Mouse (Mus musculus) left cerebral cortex, postnatal 4 days (tissue): ENCODE measurements at regions not wholly inside any gene's neighbourhood (a gene's known extent, or its start where the extent isn't known, plus 50 kb on each side); places are given as distances from the start of the nearest gene placed in this dataset.

Experiments used
- DNase-seq: peaks from one replicate; pipeline ENCODE4 v3.0.0-alpha.2; 2022
- intact Hi-C: fragments of 180-260 bp; cut with DNase I; formaldehyde crosslinking; loops from one replicate; pipeline ENCODE4 v1.15.1; 2025

DNA sequence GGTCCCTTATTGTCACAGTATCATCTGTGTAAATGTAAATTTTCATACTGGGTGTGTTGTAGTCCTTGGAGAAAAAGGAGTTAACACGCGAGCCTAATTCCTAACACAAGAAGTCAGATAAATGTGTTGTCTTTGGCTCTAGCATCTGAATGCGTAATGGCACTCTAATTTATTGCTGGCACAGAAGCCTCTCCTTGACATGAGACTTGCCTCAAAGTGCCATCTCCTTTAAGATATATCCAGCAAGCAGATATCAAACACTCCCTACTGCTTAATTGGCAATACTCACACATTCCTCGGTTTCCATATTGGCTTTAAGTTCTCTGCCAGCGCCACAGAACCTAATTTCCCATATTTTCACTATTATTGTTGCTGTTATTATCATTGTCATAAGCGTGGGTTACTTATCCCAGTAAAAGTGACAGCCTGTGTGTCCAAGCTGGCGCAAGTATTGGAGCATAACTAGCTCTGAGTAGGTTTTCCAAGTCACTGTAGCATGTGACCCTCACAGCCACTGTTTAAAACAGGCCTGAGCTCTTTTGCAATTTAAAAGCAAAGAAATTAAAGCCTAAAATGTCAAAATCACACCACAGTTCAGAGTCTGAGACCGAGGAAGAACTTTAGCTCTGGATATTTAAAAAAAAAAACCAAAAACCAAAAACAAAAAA, 156.9 kb upstream of the Gorab start:
- DNase-seq = no peak
- intact Hi-C loops = no loop called here

GRCm38 (mm10) chr1:163557875-163558274, 154.4 kb upstream of the Gorab start:
- intact Hi-C loops = no loop called here
- no peak for DNase-seq

GRCm38 (mm10) chr1:163555185-163555584, 151.7 kb upstream of the Gorab start:
- DNase-seq = no peak
- intact Hi-C loops = no loop called here

DNA sequence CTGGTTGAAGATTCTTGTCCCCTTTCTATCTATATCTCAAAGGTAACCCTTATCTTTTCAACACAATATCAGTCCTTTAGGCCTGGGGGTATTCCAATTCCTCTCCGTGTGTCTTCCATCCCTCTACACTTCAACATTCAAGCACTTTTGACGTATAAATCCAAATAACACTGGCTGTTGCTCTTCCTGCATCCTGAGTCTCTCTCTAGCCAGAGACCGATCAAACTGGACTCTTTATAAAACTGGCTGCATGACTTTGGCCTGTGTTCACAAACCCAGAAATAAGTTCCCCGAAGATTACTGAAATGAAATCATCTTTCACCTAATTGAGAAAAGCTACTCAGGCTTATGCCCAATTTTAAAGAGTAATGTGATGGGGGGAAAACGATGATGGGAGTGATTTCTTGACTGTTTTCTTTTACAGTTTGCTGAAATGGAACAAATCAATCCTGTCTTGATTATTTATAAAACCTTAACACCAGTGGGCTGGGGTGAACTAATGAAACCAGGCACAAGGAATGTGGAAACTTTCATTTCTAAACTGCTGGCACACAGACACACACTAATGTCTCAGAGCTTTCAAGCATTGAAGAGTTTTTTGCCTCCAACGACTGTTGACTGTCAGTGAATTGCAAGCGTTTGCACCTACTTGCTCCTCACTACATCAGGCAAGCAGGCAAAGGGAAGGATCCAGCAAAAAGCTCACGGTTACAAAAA, 135.5 kb upstream of the Gorab start:
- intact Hi-C loops = no loop called here
- DNase-seq = no peak

DNA sequence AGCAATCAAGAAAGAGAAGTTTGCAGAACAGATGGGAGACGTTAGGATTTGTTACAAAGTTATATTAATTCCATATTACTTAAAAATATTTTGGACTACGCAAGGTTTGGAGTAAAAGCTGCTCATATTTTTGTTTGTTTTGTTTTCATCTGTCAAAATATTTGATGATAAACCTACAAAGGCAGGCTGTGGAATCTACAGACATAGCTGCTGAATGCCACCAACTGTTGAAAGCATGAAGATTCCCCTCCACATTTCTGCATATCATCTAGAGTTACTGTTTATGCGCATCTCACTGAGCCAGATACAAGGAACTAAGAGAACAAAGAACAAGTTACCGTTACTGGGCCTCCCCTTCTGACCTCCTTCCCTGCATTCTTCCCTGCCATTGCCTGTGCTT, 127.1 kb upstream of the Gorab start:
- intact Hi-C loops = no loop called here

DNA sequence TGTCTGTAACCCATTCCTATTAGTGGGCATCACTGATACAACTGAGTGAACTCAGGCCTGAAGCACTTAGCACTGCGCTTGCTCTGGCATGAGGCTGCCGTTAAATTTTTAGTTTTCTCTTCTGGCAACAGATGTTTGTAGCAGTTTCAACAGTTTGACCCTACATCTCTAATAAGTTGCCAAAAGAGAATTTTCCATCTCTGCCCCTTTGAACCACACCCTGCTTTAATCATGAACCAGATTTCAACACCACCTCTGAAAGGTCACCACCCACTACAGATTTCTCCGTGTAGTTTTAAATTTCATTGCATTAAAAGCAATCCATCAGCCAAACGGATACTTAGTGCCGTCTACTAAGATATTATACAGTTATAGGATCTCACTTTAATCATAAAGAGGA, 114.5 kb upstream of the Gorab start:
- intact Hi-C loops = no loop called here
- no peak for DNase-seq

More for the DNA sequence above, 127.1 kb upstream of the Gorab start:
- DNase-seq = no peak

GRCm38 (mm10) chr1:163512847-163513246, 109.4 kb upstream of the Gorab start:
- intact Hi-C loops = no loop called here
- no peak for DNase-seq

GRCm38 (mm10) chr1:163512008-163512407, 108.5 kb upstream of the Gorab start:
- DNase-seq = no peak
- intact Hi-C loops = no loop called here

DNA sequence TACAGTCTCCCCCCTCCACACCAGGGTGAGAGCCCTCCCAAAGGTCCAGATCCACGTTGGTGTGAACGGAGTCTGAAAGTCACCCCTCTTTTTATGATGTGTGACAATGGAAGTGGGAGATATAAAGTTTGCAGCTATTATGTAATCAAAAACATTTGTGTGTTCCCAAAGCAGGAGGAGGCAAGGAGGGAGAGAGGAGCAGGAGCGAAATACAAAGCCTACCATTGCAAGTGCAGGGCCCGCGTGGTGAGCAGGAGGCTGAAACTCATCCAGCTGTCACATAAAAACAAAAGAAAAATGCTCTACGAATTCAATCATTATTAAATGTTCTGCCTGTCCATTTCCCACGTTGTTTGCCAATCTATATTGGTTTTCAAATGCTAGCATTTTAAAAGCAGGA, 101.6 kb upstream of the Gorab start:
- DNase-seq = no peak
- intact Hi-C loops = no loop called here

GRCm38 (mm10) chr1:163502557-163502956, 99.1 kb upstream of the Gorab start:
- intact Hi-C loops = no loop called here
- DNase-seq = no peak

GRCm38 (mm10) chr1:163498398-163498958, 95.0 kb upstream of the Gorab start:
- no peak for DNase-seq
- intact Hi-C loops = no loop called here

- no peak for DNase-seq
- intact Hi-C loops = no loop called here
Measured at GRCm38 (mm10) chr1:163496416-163496815, 92.9 kb upstream of the Gorab start.

GRCm38 (mm10) chr1:163488532-163488931, 85.1 kb upstream of the Gorab start:
- no peak for DNase-seq
- intact Hi-C loops = no loop called here

GRCm38 (mm10) chr1:163488109-163488508, 84.6 kb upstream of the Gorab start:
- no peak for DNase-seq
- intact Hi-C loops = no loop called here

- intact Hi-C loops = no loop called here
- no peak for DNase-seq
Measured at GRCm38 (mm10) chr1:163483098-163483497, 79.6 kb upstream of the Gorab start.

GRCm38 (mm10) chr1:163477478-163478167, 74.2 kb upstream of the Gorab start:
- intact Hi-C loops = no loop called here

DNA sequence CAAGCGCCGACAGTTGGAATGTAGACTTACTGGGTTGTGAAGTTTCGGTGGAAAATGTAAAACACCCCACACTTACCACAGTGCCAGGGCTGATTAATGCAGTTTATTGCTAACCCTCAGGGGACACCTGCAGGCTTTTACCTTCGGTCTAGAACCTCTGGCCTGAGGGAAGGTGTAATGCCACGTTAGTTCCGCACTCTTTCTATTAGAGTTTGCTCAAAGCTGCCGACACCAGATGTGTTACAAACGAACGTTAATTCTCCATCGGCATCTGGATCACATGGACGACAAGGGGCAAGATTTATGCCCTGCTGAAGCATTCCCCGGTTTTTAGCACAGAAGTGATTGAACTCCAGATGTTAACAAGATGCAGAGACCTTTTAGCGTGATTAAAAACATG, 57.7 kb upstream of the Gorab start:
- intact Hi-C loops = no loop called here
- DNase-seq = no peak

More at GRCm38 (mm10) chr1:163477478-163478167, 74.2 kb upstream of the Gorab start:
- DNase-seq = no peak

- intact Hi-C loops = no loop called here
- no peak for DNase-seq
Measured at GRCm38 (mm10) chr1:163456366-163456765, 52.9 kb upstream of the Gorab start.
